Mouse (Mus musculus) neural tube, embryonic 13.5 days (tissue): ENCODE data around the gene Kalrn. TPM values are rescaled to one million over a fixed set of nuclear protein-coding genes. Genes with fewer than 3 reads are reported as not detected.

Experiments
- ATAC-seq: fragments of 200-750 bp; cut with Nextera tagmentation; 2 replicates; pipeline ENCODE4 v1.8.0; 2017; ENCODE audit warnings: low read depth, mild to moderate bottlenecking, moderate TSS enrichment, moderate library complexity
- H3K27ac ChIP-seq: fragments of 300-500 bp; sonication (generic); replicated peaks from 2 replicates; pipeline ENCODE4 v1.5.1; 2015; ENCODE audit warnings: moderate library complexity, mild to moderate bottlenecking, inconsistent platforms
- H3K27me3 ChIP-seq: fragments of 300-500 bp; sonication (generic); 2 replicates; pipeline ENCODE4 v1.6.1; 2015; ENCODE audit warnings: mild to moderate bottlenecking, inconsistent platforms
- H3K36me3 ChIP-seq: fragments of 300-500 bp; sonication (generic); 2 replicates; pipeline ENCODE4 v1.6.1; 2015; ENCODE audit warnings: mild to moderate bottlenecking, inconsistent platforms
- H3K4me1 ChIP-seq: fragments of 300-500 bp; sonication (generic); replicated peaks from 2 replicates; pipeline ENCODE4 v1.6.1; 2015; ENCODE audit warnings: inconsistent platforms
- H3K4me2 ChIP-seq: fragments of 300-500 bp; sonication (generic); 2 replicates; pipeline ENCODE4 v1.6.1; 2015; ENCODE audit warnings: inconsistent platforms, mild to moderate bottlenecking, moderate library complexity
- H3K4me3 ChIP-seq: fragments of 300-500 bp; sonication (generic); 2 replicates; pipeline ENCODE4 v1.5.1; 2015; ENCODE audit warnings: mild to moderate bottlenecking, inconsistent platforms
- H3K9ac ChIP-seq: fragments of 300-500 bp; sonication (generic); 2 replicates; pipeline ENCODE4 v1.6.1; 2015; ENCODE audit warnings: moderate library complexity, mild to moderate bottlenecking, inconsistent platforms
- H3K9me3 ChIP-seq: fragments of 300-500 bp; sonication (generic); 2 replicates; pipeline ENCODE4 v1.6.1; 2016; ENCODE audit warnings: inconsistent platforms
- WGBS: fragments of 180-500 bp; shearing (Covaris S2); methylation state at CpG from one replicate; pipeline ENCODE4 v1.1.7; 2015; 5-methylcytosine and 5-hydroxymethylcytosine counted together
- polyA plus RNA-seq: library from polyadenylated mRNA; unstranded; fragments of >200 nt; fragmentation: Nextera tagmentation; extraction: Ambion mirVana; gene quantifications from 2 replicates; pipeline ENCODE4 v1.2.1, GENCODE M21; 2015

Kalrn gene
- polyA plus RNA-seq, 1 experiment from 2014 or later, result 23.9 TPM

DNA sequence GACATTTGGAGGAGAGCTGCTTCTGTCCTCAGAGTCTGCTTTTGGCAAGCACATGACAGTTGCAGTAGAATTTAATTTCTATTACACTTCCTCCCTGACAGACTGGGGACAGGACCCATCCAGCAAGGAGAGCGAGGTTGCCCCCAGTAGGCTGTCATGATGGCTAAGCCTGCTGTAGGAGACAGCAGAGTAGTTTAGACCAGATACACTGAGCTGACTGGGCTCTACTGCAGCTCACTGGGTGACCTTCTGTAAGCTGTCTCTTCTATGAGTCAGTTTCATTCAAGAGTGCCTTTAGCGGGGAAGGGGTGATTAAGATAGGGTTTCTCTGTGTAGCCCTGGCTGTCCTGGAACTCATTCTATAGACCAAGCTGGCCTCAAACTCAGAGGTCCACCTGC is 634.2 kb downstream of the Kalrn start:
- no peak overlapping the region for H3K4me3 ChIP-seq
- H3K4me2 ChIP-seq, result no peak overlapping the region
- no peaks in the 10 kb centered on the region for H3K36me3 ChIP-seq
- no peak for ATAC-seq
- 78% methylated on average over 2 of the region's 2 CpGs for WGBS
- H3K9me3 ChIP-seq, result no peaks in the 10 kb centered on the region
- no peak overlapping the region for H3K27ac ChIP-seq
- H3K4me1 ChIP-seq, result peaks cover 39% of the 10 kb centered on the region
- H3K27me3 ChIP-seq, result 0 out of 2 replicates have a peak, but pooled peaks cover 3% of the 10 kb centered on the region
- H3K9ac ChIP-seq, result no peak overlapping the region

DNA sequence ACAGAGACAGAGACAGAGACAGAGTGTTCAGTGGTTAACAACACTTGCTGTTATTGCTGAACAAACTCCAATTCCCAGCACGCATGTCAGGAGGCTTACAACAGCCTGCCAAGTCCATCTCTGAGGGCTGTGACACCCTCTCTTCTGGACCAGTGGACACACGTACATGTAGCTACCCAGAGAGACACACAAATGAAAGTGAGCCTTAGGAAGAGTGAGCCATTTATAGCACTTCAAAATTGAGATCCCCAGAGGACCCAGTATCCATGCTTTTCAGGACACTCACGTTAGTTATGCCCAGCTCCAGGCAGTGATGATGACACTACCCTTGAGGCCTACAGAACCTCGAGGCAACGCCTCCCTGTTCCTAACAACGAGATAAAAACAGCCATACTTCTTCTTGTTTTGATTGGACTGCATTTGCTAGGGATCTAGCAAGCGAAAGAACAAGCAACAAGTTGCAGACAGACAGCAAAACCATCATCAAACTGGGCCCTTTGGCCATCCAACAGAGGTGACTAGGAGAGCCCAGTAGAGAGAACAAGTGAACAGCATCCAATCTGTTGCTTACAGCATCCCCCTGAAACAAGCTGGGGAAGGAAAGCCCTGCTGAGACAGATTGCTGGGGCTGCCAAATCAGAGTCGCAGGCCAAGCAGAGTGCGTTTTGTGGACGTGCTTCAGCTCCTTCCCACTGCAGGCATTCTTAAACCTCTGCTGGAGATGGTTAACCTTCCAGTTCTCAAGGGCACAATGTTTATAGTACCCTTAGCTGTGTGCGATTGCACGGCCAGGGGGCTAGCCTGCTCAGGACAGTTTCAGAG is 634.8 kb downstream of the Kalrn start:
- Histone ChIP-seq H3K4me3 (no peak overlapping the region), H3K4me2 (no peak overlapping the region), H3K4me1 (peaks cover 43% of the 10 kb centered on the region), H3K9me3 (no peaks in the 10 kb centered on the region), H3K36me3 (no peaks in the 10 kb centered on the region), H3K9ac (no peak overlapping the region), H3K27me3 (0 out of 2 replicates have a peak, but pooled peaks cover 3% of the 10 kb centered on the region), H3K27ac (no peak overlapping the region)
- 69% methylated on average over 12 of the region's 12 CpGs for WGBS
- no peak for ATAC-seq

DNA sequence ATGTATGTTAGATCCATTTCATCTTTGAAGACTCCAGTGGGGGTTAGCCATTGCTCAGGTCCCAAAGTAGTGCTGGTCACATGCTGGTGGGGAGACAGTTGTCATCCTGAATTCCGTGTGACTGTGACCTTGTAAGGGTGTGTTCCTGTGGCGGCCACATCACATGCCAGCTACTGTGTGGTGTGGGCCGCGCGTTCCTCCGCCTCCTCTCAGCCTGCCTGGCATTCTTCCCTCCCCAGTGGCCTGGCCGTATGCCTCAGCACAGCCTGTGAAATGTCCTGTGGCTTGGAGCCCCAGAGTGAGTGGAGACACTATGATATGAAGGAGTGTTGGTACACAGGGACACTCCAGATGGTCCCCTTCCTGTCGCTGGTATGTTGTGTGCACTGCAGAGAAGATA is 635.8 kb downstream of the Kalrn start:
- no peak overlapping the region for H3K27ac ChIP-seq
- no peaks in the 10 kb centered on the region for H3K9me3 ChIP-seq
- H3K4me3 ChIP-seq, result no peak overlapping the region
- H3K9ac ChIP-seq, result no peak overlapping the region
- 88% methylated on average over 8 of the region's 8 CpGs for WGBS
- H3K27me3 ChIP-seq, result 0 out of 2 replicates have a peak, but pooled peaks cover 3% of the 10 kb centered on the region
- H3K4me1 ChIP-seq, result peaks cover 41% of the 10 kb centered on the region
- ATAC-seq, result no peak
- no peak overlapping the region for H3K4me2 ChIP-seq
- no peaks in the 10 kb centered on the region for H3K36me3 ChIP-seq

DNA sequence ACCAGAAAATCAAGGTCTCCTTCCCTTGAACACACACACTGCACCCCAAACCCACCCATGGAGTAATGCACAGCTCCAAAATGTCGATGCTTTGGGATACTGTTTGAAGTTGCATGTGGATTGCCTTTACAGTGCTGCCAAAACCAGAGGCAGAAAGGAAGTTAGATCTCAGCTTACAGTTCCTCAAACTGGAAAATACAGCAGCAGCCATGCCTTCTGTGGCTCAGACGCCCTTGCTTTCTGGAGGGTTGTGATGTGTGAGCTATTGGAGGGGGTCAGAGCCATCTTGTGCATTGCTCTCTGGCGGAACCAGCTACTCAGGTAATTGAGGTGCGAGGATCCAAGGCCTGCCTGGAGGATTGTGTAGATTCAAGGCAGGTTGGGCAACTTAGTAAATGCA is 636.4 kb downstream of the Kalrn start:
- H3K4me2 ChIP-seq, result no peak overlapping the region
- no peak for ATAC-seq
- no peak overlapping the region for H3K27ac ChIP-seq
- H3K4me1 ChIP-seq, result peaks cover 34% of the 10 kb centered on the region
- H3K36me3 ChIP-seq, result no peaks in the 10 kb centered on the region
- 91% methylated on average over 4 of the region's 4 CpGs for WGBS
- no peaks in the 10 kb centered on the region for H3K9me3 ChIP-seq
- H3K27me3 ChIP-seq, result 0 out of 2 replicates have a peak, but pooled peaks cover 3% of the 10 kb centered on the region
- H3K4me3 ChIP-seq, result no peak overlapping the region
- H3K9ac ChIP-seq, result no peak overlapping the region

DNA sequence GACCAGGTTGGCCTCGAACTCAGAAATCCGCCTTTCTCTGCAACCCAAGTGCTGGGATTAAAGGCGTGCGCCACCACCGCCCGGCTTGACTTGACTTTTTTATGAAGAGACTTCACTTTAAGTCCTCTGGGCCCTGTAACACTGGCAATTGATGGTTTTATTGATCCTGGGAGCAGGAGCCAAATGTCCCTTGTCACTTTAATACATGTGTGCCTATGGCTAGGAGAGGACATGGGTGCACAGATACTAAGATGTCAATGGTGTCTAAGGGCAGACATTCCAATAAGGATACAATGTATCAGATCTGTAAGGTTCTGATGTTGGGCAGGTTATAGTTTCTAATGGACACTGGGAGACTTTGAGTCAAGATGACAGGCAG is 637.9 kb downstream of the Kalrn start:
- Histone ChIP-seq H3K9ac (no peak overlapping the region), H3K4me2 (no peak overlapping the region), H3K4me3 (no peak overlapping the region), H3K27me3 (0 out of 2 replicates have a peak, but pooled peaks cover 3% of the 10 kb centered on the region), H3K36me3 (no peaks in the 10 kb centered on the region), H3K27ac (no peak overlapping the region), H3K4me1 (peaks cover 20% of the 10 kb centered on the region), H3K9me3 (no peaks in the 10 kb centered on the region)
- 88% methylated on average over 6 of the region's 6 CpGs for WGBS
- no peak for ATAC-seq

DNA sequence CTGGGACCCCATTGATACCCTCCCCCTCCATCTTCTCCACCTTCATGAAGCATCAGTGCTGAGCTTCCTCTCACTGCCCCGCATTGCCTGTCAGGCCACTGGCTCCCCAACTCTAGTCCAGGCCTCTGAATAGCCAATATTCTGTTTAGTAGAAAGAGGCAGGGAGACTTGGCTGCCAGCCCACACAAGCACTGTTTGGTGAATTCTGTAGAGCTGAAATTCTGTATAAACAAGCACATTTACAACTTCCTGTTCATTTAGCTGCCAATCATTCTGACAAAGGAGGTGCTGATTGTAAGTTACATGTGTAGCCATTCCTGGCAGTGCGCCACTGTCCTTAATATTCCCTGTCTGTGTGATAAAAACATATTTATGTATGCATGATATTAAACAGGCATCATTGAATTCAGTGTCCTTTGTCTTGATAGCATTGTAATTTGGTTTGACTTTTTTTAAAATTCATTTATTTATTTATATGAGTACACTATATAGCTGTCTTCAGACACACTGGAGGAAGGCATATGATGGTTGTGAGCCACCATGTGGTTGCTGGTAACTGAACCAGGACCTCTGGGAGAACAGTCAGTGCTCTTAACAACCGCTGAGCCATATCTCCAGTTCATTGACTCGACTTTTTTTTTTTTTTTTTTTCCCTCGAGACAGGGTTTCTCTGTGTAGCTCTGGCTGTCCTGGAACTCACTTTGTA is 638.5 kb downstream of the Kalrn start:
- Histone ChIP-seq H3K36me3 (no peaks in the 10 kb centered on the region), H3K4me3 (no peak overlapping the region), H3K4me1 (peaks cover 20% of the 10 kb centered on the region), H3K9ac (peak overlapping the region; percentile 38; the same call in 1 of the 2 replicates), H3K27ac (peak overlapping the region; percentile 70), H3K9me3 (no peaks in the 10 kb centered on the region), H3K27me3 (0 out of 2 replicates have a peak, but pooled peaks cover 3% of the 10 kb centered on the region), H3K4me2 (no peak overlapping the region)
- ATAC-seq, result peak; percentile 32; the same call in 1 of the 2 replicates
- 61% methylated on average over 5 of the region's 5 CpGs for WGBS

DNA sequence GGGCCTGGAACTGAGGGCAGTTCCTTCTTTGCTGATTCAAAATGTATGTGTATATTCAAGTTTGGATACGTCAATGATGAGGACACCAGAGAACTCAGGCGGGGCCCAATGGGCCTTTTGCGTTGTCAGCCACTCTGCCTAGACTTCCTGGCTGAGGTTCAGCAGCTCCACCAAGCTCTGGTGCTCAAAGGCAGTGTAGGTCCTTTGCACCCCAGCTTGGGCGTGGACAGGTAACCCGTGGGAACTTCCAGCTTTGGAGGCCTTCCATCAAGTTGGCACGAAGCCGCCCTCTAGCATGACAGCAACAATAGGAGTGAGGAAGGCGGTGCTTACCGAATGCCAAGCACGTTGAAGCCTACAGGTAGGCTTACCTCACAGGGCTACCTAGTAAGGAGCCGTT is 639.9 kb downstream of the Kalrn start:
- Histone ChIP-seq H3K4me2 (no peak overlapping the region), H3K4me1 (peaks cover 25% of the 10 kb centered on the region), H3K27me3 (0 out of 2 replicates have a peak, but pooled peaks cover 3% of the 10 kb centered on the region), H3K36me3 (no peaks in the 10 kb centered on the region), H3K9me3 (no peaks in the 10 kb centered on the region), H3K9ac (no peak overlapping the region), H3K4me3 (no peak overlapping the region), H3K27ac (no peak overlapping the region)
- no peak for ATAC-seq
- 97% methylated on average over 11 of the region's 11 CpGs for WGBS

DNA sequence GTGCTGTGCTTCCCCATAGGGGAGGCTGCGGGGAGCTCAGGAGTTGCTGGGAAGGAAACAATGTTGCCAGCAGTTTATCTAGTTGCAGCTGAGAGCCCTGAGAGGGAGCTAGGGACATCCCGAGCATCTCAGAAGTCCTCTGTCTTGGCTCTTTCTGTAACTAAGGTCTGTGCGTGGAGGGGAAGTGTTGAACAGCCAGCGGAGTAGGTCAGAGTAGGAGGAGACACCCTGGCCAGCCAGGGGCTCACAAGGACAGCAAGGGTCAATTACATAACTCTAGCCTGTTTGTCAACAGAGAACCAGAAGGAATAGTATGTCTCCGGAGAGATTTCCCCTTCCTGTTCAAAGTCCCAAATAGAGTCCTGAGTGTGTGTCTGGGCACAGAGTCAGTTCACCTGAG is 641.2 kb downstream of the Kalrn start:
- H3K4me3 ChIP-seq, result no peak overlapping the region

DNA sequence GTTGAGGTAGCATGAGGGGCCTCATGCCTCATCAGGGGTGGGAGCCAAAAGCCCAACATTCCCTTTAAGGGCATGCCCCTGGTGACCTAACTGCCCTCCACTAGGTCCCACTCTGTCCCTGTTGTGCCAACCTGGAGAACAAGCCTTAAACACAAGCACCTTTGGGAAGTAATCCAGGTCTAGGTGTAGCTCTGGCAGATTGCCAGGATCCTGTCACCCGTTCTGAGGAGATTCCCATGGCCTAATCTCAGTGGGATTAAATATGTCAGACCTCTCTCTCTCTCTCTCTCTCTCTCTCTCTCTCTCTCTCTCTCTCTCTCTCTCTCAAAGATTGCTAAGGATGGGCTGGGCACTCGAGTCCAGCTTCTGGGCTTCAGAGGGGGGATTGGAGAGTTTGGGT is 641.6 kb downstream of the Kalrn start:
- Histone ChIP-seq H3K36me3 (no peaks in the 10 kb centered on the region), H3K9me3 (no peaks in the 10 kb centered on the region), H3K9ac (no peak overlapping the region), H3K4me1 (peaks cover 29% of the 10 kb centered on the region), H3K4me2 (no peak overlapping the region), H3K4me3 (no peak overlapping the region), H3K27me3 (0 out of 2 replicates have a peak, but pooled peaks cover 3% of the 10 kb centered on the region), H3K27ac (no peak overlapping the region)
- WGBS, result 40% methylated on average over 2 of the region's 2 CpGs
- ATAC-seq, result no peak

More for the DNA sequence above, 641.2 kb downstream of the Kalrn start:
- no peak for ATAC-seq
- Histone ChIP-seq H3K27ac (no peak overlapping the region), H3K9ac (no peak overlapping the region), H3K4me1 (peaks cover 29% of the 10 kb centered on the region), H3K27me3 (0 out of 2 replicates have a peak, but pooled peaks cover 3% of the 10 kb centered on the region), H3K4me2 (no peak overlapping the region), H3K9me3 (no peaks in the 10 kb centered on the region), H3K36me3 (no peaks in the 10 kb centered on the region)
- WGBS, result 70% methylated on average over 5 of the region's 5 CpGs

DNA sequence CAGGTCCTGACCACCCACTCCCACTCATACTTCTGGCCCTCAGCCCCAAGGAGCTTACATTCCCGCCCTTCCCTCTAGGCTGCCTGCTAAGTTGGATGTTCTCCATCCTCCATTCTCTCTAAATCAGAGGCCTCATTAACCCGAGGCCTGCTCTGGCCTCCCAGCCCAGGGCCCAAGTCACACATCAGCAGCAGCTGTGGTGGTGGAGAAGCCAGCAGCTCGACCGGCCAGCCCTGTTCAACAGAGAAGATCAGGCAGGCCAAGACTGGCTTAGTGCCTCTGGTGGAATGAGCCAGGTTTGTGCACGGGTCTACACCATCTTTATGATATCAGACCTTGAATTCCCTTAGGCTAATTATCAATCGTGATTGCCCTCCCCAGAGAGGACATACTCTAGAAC is 642.5 kb downstream of the Kalrn start:
- Histone ChIP-seq H3K9ac (no peak overlapping the region), H3K9me3 (no peaks in the 10 kb centered on the region), H3K27ac (no peak overlapping the region), H3K4me1 (peaks cover 29% of the 10 kb centered on the region), H3K4me2 (no peak overlapping the region), H3K27me3 (0 out of 2 replicates have a peak, but pooled peaks cover 2% of the 10 kb centered on the region), H3K4me3 (no peak overlapping the region), H3K36me3 (no peaks in the 10 kb centered on the region)
- no peak for ATAC-seq
- WGBS, result 91% methylated on average over 6 of the region's 6 CpGs

DNA sequence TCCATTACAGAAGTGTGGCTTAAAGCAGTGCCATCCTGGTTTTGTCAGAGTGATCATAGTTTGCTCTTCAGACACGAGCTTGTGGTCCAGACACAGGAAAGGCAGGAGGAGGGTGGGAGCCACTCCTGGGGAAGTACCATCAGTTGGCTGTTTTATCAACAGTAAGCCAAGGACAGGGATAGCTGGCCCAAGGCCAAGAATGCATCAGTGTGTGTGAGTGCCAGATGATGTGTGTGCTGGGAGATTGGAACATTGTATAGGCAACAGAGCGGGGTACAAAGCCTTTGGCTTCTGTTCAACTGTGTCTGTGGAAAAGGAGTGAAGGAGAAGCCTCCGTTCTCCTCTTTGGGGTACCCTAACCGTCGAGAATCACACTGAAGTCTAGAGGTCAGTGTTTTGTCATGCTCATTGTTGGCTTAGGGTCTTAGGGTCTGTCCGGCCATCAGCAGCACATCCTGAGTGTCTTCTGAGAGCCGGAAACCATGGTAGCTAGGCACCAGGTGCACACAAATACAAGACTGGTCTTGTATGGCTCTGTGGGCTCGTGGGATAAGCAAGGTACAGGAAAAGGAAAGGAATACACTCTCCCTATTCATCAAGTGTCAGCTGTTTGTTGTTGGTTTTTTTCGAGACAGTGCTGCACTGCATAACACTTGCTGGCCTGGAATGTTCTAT is 644.4 kb downstream of the Kalrn start:
- Histone ChIP-seq H3K4me1 (peaks cover 17% of the 10 kb centered on the region), H3K27ac (no peak overlapping the region), H3K4me3 (no peak overlapping the region), H3K9me3 (no peaks in the 10 kb centered on the region), H3K4me2 (no peak overlapping the region), H3K27me3 (no peaks in the 10 kb centered on the region), H3K9ac (no peak overlapping the region), H3K36me3 (no peaks in the 10 kb centered on the region)
- ATAC-seq, result peak; percentile 50; the same call in 1 of the 2 replicates
- WGBS, result 64% methylated on average over 9 of the region's 9 CpGs
